Mouse (Mus musculus) right cerebral cortex, postnatal 4 days (tissue): ENCODE measurements around the gene Pgbd5.

Experiments
- DNase-seq: peaks from one replicate; pipeline ENCODE4 v3.0.0-alpha.2; 2022

Pgbd5 gene

DNA sequence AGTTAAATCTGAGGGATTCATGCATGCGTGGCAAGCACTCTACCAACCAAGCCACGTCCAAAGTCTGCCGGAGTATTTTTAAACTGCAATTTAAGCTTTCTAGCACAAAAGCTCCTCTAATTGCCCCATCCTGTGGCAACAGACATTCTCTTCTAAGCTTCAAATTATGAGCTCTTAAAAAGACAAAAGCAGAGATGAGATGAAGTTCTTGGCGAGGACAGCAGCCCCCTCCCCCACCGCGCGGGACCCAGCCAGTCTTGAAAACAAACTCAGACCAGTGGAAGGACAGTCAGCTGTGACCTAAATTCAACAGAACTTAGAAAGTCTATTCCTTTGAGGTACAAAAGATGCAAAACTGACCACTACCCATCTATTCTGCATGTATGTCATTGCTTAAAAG is 48.3 kb downstream of the Pgbd5 start:
- DNase-seq: peak; percentile 65

DNA sequence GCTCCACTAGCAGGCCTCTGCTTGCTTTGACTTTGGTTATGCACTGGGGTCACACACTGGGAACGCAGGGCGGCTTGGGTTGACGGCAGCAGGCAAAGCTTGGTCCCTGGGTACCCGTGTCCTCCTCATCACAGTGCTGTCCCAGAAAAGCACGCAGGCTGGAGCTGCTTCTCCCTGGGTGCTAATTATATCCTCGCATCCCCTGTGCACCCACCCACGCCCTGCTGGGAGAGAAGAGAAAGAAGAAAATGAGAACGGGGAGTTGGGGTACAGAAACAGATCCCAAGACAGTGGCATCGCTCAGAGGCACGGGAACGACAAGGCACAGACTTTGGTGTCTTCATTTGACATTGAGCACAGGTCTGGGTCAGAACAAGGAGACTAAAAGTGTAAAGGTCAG is 50.0 kb downstream of the Pgbd5 start:
- peak; percentile 27 for DNase-seq

DNA sequence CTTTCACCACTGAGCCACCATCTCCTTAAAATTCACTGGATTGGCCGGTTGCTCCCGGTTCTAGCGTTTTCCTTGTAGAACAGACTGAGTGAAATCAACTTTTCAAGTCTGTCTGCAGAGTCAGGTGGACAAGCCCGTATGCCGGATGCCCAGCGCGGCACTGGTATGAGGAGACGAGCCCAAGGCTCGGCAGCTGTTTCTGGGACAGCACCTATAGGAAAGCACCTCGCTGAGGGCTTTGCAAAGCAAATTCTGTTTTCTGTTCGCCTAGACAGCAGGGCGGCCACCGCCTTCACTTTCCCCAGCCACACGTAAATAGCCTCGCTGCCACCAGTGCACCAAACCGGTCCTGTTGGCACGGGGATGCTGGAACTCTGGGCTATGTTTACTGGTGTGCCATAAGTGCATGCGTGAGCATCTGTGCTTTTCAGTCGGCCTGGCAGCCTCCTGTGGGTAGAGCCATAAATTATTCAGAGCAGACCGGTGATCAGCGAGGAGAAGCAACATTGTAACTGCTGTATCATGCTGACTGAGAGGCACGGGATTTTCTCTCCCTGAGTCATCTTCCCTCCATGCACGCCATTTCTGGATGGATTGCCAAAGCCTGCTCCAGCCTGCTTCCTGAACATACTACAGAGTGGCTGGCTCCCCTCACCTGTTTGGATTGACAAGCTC is 53.1 kb downstream of the Pgbd5 start:
- peak; percentile 27 for DNase-seq

DNA sequence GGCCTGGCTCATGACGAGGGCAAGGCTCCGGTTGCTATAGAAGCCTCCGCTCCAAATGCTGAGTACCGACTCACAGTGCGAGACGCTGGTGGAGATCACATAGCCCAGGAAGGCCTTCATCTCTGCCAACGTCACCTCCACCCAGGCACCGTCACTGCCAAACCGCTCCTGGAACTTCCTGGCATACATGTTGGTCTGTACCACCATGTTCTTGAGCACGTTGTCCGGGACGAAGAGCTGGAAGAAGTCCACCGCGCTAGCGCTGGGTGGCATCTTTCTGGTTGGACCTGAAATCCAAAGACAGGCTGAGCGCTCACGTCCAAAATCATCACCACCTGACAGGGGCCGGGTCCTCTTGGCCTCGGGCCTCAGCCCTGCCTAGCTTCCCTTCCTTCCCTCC is 55.1 kb downstream of the Pgbd5 start:
- DNase-seq: no peak

DNA sequence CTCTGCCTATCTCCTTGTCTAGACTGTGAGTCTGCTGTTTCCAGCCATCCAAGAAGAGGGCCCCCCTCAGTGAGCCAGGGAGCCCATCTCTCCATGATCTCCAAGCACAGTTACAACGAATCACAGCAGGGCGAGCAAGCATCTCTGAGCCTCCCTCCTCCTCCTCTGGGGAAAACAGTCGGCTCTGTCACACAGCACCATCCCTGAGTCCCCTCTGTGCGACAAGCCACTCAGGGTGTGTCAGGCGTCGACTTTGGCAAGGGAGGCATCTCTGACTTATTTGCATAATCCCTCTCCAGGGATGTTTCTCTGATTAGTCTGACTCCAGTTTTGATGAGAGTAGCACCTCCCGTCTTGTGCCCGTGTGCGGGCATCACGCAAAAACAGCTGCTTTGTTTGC is 57.2 kb downstream of the Pgbd5 start:
- DNase-seq: no peak

DNA sequence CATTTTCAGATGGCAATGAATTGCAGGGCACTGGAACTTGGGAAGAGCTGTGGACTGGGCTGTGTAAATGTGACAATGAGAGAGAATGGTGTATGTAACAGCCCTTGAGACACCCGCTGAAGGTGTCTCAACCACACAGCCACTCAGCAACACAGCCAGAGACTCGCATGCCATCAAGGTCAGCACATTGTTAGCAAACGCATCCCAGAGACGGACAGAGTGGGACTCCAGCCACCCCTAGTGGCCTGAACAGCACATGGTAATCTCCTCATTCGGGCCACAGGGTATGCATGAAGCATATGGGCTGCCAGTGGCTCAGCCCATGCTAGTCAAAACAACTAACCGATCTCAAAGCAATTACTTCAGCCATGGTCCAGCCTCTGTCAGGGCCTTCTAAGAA is 60.2 kb downstream of the Pgbd5 start:
- no peak for DNase-seq

DNA sequence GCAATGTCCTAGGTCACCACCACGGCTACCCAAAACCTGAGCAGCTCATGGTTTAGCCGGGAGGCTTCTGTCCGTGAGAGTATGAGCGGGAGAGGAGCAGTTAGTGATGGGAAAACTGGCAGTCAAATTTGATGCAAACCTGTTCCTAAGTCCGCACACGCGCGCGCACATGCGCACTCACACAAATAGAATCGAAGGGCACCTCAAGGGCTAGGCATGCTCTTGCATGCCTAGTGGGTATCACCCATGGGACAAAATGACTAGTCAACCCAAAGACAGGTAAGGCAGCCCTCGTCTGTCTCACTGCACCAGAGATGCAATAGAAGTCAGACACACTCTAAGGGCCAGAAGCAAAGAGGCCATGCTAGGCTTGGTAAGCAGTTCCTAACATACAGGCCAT is 63.1 kb downstream of the Pgbd5 start:
- no peak for DNase-seq

DNA sequence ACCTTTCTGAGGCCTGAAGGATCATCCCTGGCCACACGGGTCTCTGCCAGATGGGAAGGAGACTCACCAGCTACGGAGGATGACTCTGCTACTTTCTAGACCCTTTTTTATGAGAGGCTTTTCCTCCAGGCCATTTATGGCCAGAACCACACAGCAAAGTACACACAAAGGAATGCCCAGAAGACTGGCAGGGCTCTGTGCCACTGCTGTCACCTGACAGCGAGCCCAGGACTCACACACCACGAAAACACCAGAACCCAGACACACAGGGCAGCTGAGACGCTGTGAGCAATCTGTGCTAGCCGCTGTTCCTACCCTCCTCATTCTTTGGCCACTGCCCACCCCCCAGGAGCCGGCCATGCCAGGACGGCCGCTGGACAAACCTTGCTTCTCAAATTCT is 63.7 kb downstream of the Pgbd5 start:
- no peak for DNase-seq

DNA sequence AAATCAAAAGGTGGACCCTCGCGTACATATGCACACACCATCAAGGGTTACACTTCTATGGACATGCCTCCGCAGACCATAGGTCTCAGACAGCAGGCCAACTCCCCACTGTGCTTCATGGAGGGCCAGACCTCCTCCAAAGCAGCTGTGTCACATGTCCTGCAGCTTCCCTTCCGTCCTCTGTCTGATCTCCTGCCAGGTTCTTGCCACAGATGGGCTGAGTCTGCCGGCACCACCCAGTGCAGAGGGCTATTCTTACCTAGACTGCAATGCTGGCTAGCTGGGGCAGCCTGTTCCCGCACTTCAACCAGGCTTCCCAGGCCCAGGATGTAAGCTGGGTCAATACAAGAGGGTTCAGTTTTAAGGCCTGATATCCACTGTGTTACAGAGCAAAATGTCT is 64.3 kb downstream of the Pgbd5 start:
- no peak for DNase-seq

DNA sequence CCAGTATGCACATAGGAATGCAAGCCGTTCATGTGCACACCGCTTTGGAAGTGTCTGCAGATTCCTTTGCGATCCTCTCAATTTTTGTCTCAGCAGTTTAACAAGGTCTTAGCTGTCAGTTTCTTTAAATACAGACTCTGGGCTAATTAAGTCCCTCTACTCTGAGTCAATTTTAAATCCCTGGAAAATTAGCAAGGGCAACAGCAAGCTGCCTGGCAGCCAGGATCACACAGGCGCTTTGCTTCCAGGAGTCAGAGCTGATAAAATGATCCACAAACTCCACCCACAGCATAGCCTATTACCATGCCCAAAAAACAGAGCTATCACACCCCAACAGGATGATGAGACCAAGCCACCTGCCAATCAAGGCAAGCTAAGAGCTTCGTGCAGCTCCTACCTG is 65.7 kb downstream of the Pgbd5 start:
- DNase-seq: no peak

DNA sequence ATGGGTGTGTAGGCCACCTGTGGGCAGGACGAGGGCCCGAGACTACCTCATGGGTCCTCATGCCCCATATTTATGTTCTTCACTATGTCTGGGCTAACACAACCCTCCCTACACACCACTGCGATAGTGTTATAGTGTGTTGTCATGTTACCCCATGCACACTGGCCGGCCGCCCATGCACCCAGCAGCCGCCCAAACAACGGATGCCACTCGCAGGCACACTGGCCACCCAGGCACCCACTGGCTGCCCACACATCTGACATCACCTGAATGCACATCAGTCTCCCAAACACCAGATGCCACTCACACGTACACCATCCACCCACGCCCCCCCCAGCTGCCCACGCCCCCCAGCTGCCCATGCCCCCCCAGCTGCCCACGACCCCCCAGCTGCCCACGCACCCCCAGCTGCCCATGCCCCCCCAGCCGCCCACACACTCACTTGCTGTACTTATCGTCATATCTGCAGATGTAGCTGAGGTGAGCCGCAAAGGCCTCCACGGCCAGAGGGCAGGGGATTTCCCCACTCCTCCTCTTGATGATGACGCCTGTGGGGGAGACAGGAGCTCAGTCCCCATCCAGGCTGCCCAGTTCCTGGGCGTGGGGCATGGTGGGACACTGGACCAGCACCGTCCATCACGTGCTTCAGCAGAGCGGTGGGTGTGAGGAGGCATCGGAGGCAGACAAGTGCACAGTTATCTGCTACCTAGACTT is 67.9 kb downstream of the Pgbd5 start:
- no peak for DNase-seq

DNA sequence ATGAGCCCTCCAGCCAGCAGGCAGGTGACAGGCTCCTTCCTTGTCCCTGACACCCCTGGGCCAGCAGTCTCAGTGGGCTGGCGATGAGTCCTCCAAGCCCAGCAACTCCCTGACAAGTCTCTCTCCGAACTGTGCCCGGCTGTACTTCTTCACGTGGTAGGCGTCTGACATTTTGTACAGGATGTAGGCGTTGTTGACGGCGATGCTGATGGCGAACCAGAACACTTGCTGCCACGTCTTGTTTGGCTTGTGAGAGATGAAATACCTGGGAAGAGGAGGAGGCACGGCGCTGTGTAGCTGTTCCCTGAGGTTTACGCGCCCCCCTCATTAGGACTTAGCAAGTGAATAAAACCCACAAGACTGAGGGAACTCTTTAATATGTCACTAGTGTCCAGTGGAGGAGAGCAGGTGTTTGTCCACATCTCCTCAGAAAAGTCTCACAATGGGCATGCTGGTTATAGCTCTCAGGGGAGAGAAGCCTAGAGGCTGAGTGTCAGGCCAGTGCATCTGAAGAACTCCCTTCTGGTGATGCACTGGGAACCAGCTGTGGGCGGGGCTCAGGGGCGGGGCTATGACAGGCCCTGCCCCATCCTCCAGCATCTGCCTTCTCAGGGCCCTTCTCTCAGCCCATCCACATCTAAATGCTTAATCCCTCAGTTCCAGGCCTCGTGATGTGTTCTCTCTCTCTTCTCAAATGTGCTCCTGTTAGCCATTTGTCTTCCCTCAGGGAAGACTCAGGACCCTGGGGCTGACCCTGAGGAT is 68.9 kb downstream of the Pgbd5 start:
- no peak for DNase-seq

DNA sequence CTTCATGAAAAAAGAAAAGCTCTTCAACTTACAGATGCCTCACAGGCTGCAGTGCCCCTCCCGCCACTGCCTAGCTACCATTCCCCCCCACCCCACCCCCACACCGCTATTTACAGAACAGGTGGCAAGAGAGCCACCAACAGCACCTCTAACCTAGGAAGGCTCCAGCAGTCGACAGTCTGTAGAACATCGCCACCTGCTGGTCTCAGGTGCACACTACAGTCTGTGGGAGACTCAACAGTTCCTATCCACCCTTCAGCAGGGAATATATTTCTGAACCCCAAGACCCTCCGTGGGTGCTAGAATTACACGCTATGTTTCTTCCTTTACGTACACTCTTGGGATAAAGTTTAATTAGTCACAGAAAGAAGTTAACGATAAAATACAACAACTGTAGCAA is 71.2 kb downstream of the Pgbd5 start:
- DNase-seq: peak; percentile 75

DNA sequence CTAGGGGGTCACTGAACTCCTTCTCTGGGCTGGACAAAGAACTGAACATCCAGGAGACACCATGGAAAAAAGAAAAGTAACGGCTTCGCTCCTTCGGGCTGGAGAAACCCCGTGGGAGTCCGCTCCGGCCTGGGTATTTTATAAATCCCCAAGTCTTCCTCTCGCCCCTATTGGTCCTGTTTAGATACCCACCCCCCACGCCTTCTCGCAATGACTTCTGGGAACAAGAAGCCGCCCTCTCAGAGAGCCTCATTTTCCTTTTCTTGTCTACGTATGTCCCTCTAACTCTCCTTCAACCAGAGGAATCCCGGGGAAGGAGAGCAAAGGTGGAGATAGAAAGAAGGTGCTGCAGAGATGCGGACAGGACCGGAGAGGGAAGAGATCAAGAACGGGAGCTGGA is 76.1 kb downstream of the Pgbd5 start:
- no peak for DNase-seq

DNA sequence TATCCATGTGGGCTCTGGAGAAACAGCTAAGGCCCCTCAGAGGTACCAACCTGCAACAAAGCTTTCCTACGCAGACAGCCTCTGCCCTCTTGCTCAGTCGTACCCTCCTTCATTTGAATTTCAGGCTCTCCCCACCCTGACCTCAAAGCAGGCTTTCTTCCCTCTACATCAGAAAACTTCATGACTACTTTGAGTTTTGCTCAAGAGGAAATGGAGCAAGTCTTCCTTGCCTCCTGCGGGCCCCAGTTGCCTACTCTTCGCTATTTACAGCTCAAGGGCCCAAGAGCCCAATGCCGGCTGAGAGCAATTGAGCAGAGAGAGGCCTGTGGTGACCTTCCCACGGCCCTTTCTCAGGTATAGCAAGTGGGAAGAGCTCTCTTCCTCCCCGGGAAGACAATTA is 76.9 kb downstream of the Pgbd5 start:
- DNase-seq: no peak

DNA sequence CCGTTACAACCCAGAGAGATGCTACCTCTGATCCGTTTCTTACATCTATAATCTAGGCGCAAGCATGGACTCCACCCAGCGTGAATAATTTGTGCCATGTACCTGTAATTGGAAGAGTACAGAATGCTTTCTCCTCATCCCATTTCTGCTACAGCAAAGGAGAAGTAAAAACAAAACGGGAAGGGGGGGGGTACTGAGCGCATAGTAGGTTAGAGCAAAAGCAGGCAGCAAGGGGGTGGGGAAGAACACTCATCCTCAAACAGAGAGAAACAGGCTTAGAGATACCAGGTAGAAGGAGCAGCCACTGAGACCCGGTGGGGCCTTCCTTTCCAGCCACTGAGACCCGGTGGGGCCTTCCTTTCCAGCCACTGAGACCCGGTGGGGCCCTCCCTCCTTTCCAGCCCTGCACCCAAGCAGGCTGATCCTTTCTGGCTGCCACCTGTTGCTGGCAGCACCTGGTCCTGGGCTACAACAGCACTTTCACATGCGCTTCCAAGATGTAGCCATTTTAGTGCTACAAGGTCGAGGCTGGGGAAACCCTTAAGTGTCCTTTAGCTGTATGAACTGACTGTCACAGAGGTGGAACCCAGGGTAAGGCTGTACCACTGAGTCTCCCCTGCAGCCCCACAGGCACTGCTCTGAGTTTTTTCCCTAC is 77.6 kb downstream of the Pgbd5 start:
- DNase-seq: no peak

DNA sequence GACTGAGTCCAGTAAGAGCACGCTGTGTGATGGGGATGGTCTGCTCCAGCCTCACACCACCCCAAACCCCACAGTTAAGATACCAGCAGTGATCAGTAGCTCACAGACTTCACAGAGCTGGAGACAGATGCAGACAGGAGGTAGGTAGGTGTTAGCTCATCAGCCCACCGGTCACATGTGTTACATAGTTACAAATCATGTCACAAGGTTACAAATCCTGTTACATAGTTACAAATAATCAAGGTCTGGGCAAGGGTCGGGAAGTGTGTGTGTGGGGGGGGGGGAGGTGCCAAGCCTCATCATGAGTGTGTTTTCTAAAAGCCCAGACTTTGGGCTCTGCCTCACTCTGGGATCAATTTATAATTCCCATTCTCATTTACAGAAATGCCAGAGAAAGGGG is 78.5 kb downstream of the Pgbd5 start:
- DNase-seq: no peak

DNA sequence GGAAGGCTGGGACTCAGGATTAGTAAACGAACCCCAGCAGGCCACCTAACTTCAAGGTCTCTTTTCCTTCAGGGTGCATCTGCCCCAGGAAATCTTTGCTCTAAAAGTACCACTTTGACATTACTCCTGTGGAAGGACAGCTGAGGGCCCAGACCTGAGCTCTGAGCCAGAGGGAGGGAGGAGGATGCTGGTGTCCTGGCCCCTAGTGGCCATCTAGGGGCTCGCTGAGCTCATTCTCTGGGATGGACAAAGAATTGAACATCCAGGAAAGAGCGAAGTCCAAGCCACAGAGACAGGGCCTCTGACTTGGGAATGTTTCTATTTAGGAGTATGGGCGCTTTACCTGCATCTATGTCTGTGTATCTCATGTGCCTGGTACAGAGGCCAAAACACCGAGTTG is 87.8 kb downstream of the Pgbd5 start:
- no peak for DNase-seq

DNA sequence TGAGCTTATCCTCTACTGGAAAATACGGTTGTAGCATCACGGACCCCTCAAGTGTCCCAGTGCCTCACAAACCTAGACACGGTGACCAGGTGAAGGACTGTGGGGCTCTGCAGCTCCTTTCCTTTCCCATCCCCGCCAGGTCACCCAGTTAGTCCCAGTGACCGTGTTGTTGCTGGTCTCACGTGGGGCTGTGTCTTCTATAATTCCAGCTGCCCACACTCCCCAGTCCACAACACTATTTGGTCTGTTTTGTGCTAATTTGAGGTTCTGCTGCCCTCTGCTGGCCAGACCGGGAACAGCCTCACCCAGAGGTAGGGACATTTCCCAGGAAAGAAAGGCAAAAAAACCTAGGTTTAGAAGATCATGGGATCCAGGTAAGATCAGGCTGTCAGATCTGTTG is 89.8 kb downstream of the Pgbd5 start:
- DNase-seq: peak; percentile 97

DNA sequence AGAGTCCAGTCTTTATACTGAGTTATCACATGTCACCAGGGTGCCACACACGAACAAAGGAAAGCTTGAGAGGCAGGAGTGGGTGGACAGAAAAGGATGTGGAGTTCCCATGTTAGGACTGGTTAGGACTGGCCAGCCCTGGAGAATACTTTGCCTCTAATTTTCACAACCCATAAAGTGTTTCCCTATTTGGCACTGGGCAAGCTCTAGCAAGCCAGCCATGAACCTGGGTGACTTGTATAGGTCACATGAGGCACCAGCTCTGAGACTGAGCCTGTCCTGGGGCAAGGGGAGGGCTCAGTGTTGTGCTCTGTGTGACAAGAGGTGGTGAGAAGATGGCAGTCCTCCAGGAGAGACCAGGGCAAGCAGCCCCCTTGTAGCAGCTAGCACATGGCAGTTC is 91.4 kb downstream of the Pgbd5 start:
- DNase-seq: no peak

DNA sequence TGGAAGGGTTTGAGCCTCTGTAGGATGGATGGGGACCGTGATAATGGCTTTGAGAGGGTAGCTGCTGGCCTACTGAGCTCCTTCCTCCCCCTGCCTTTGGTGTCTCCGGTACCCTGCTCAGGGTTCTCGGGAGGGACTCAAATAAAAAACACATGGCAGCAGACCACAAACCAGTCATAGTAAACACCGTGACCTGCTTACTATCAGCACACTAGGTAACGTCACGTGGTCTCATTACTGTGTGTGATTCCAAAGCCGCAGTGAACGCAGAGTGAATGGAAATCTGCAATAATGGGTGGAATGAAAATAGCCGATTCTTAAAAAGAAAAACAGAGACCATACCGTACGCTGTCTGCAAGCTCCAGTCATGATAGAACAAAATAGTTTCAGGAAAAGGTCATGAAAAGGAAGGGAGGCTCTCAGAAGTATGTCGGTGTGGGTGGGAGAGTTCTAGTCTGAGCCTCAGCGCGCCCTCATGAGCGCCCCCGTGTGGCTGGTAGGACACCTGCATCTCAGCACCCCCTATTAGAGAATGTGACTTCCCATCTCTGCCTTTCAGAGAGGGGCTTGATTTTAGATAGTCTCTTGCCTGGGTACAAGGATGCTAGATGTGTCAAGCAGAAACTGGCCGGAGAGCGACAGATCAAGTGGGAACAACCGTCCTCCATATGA is 92.5 kb downstream of the Pgbd5 start:
- DNase-seq: peak; percentile 84

DNA sequence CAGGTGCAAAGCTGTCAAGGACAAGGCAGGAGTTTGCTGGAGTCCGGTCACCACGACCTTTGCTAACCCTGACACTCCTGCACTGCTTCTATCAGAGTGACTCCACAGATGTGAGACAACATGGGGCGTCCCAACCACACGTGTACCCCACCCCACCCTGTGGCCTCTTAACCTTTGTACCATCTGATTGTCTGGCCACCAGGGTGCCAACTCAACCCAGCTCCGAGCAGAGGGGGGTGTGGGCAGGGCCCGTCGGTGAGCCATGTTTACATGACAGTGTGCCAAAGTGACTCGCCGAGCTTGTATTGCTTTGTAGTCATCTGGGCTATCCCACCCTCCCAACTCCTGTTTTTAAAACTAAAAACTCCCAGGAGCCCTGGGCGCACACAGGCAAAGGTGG is 94.4 kb downstream of the Pgbd5 start:
- DNase-seq: no peak

DNA sequence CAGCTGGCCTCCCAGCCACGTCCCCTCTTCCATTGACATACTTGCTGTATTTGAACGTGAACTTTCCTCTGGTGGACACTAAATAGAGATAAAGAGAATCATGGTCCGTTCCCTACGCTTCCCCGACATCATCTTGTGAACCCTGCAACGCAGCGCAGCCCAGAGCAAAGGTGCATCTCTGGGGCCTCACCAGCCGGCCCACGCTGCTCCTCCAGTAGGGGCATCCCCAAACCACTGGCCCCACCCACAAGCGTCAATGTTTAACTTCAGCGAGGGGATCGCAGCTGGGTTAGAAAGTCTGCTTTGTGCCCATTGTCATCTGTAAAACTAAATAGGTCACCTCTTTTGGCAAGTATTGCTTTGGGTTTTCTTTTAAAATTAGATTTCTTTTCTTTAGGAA is 95.5 kb downstream of the Pgbd5 start:
- no peak for DNase-seq
